Comparison of ENCODE assay signal across 8 mouse cellular contexts in genomic region chr5:117348279-117348678, GRCm38 (mm10). TPM values are rescaled to one million over a fixed set of nuclear protein-coding genes. Genes with fewer than 3 reads are reported as not detected.
DNase-seq lines count a peak whose midpoint lies in the region; ATAC-seq lines count a peak whose summit lies in the region.

No protein-coding gene starts in this region.

- 25% methylated on average over 19 of the region's 19 CpGs for WGBS in embryonic facial prominence, embryonic 10.5 days
- WGBS in heart, embryonic 12.5 days: 38% methylated on average over 19 of the region's 19 CpGs
- WGBS in lung, embryonic 16.5 days: 44% methylated on average over 19 of the region's 19 CpGs

- H3K4me3 ChIP-seq in embryonic facial prominence, embryonic 10.5 days: peak overlapping the region; percentile 25
- no peak overlapping the region for H3K4me3 ChIP-seq in heart, embryonic 12.5 days
- H3K4me3 ChIP-seq in lung, embryonic 16.5 days (ENCODE audit: low read length): no peak overlapping the region

- H3K4me1 ChIP-seq in embryonic facial prominence, embryonic 10.5 days: peaks cover 11% of the 10 kb centered on the region
- H3K4me1 ChIP-seq in heart, embryonic 12.5 days (replicated peaks): no peaks in the 10 kb centered on the region
- no peaks in the 10 kb centered on the region for H3K4me1 ChIP-seq in lung, embryonic 16.5 days (replicated peaks; ENCODE audit: control insufficient read depth, insufficient read depth, low read length)

- peak; percentile 83 for ATAC-seq in heart, embryonic 12.5 days (ENCODE audit: insufficient number of reproducible peaks, low FRiP score)
- peak; percentile 57; the same call in 1 of the 2 replicates for ATAC-seq in lung, embryonic 16.5 days (ENCODE audit: low read depth)

- no peaks in the 10 kb centered on the region for H3K27me3 ChIP-seq in embryonic facial prominence, embryonic 10.5 days (replicated peaks; ENCODE audit: low read depth, poor library complexity, severe bottlenecking)
- no peaks in the 10 kb centered on the region for H3K27me3 ChIP-seq in heart, embryonic 12.5 days (replicated peaks)
- no peaks in the 10 kb centered on the region for H3K27me3 ChIP-seq in lung, embryonic 16.5 days (ENCODE audit: control insufficient read depth, insufficient read depth, low read depth, low read length)

- peaks cover 11% of the 10 kb centered on the region; the same call in 1 of the 2 replicates for H3K9me3 ChIP-seq in embryonic facial prominence, embryonic 10.5 days
- H3K9me3 ChIP-seq in heart, embryonic 12.5 days (replicated peaks): peaks cover 2% of the 10 kb centered on the region; the same call in 1 of the 2 replicates
- no peaks in the 10 kb centered on the region for H3K9me3 ChIP-seq in lung, embryonic 16.5 days (ENCODE audit: control insufficient read depth, low read length)

- H3K4me2 ChIP-seq in heart, embryonic 12.5 days: peak overlapping the region; percentile 22; the same call in 1 of the 2 replicates
- H3K4me2 ChIP-seq in lung, embryonic 16.5 days (ENCODE audit: low read depth, low read length): no peak overlapping the region

- H3K9ac ChIP-seq in heart, embryonic 12.5 days: no peak overlapping the region
- H3K9ac ChIP-seq in lung, embryonic 16.5 days (ENCODE audit: low read length): no peak overlapping the region

- 0 out of 2 replicates have a peak overlapping the region, but pooled peaks have one; percentile 0 for H3K27ac ChIP-seq in embryonic facial prominence, embryonic 10.5 days (replicated peaks)
- H3K27ac ChIP-seq in heart, embryonic 12.5 days (ENCODE audit: poor library complexity, severe bottlenecking): no peak overlapping the region
- no peak overlapping the region for H3K27ac ChIP-seq in lung, embryonic 16.5 days (ENCODE audit: low read length)

- peaks cover 12% of the 10 kb centered on the region; the same call in 1 of the 2 replicates for H3K36me3 ChIP-seq in embryonic facial prominence, embryonic 10.5 days (replicated peaks)
- H3K36me3 ChIP-seq in heart, embryonic 12.5 days: peaks cover 50% of the 10 kb centered on the region
- peaks cover 9% of the 10 kb centered on the region; the same call in 1 of the 2 replicates for H3K36me3 ChIP-seq in lung, embryonic 16.5 days (ENCODE audit: control insufficient read depth, insufficient read depth, low read length)

- peak; percentile 58 for DNase-seq in A20 (ENCODE audit: low read depth, low spot score)
- peak; percentile 79 for DNase-seq in adrenal gland, postnatal 10 days
- DNase-seq in embryonic facial prominence, embryonic 10.5 days (ENCODE audit: low spot score): peak; percentile 78
- peak; percentile 63 for DNase-seq in kidney, postnatal 14 days
- peak; percentile 40 to 50 for DNase-seq in right cerebral cortex, adult 2 months (ENCODE audit: low spot score in 2 of 2)
- no peak for DNase-seq in B cell, adult 2 months

RNA-seq across cellular contexts. Expression of gene Wsb2, which starts 8.8 kb away (rescaled TPM):
- 10 to 100 TPM; 92.8 to 97.5 TPM for total RNA-seq in adrenal gland, postnatal 10 days (2021)
- polyA plus RNA-seq in embryonic facial prominence, embryonic 10.5 days (2016; fragmentation: Nextera tagmentation; extraction: Ambion mirVana): 42.0 and 47.3 TPM in 2 replicates
- polyA plus RNA-seq in heart, embryonic 12.5 days (2016; fragmentation: Nextera tagmentation; extraction: Ambion mirVana): 94.4 and 96.8 TPM in 2 replicates
- 38.1 and 45.0 TPM in 2 replicates for polyA plus RNA-seq in lung, embryonic 16.5 days (2015; fragmentation: Nextera tagmentation; extraction: Ambion mirVana)

RNA-seq across cellular contexts. Expression of gene Vsig10, which starts 29.4 kb away (rescaled TPM):
- total RNA-seq in adrenal gland, postnatal 10 days (2021): 10 to 100 TPM; 23.4 to 26.0 TPM
- 3.4 and 4.0 TPM in 2 replicates for polyA plus RNA-seq in embryonic facial prominence, embryonic 10.5 days (2016; fragmentation: Nextera tagmentation; extraction: Ambion mirVana)
- polyA plus RNA-seq in heart, embryonic 12.5 days (2016; fragmentation: Nextera tagmentation; extraction: Ambion mirVana): 8.4 and 9.0 TPM in 2 replicates
- polyA plus RNA-seq in lung, embryonic 16.5 days (2015; fragmentation: Nextera tagmentation; extraction: Ambion mirVana): 18.2 and 20.0 TPM in 2 replicates

RNA-seq across cellular contexts. Expression of gene Rfc5, which starts 40.6 kb away (rescaled TPM):
- 10 to 100 TPM; 16.3 to 27.8 TPM for total RNA-seq in adrenal gland, postnatal 10 days (2021)
- 135 TPM in 2 replicates for polyA plus RNA-seq in embryonic facial prominence, embryonic 10.5 days (2016; fragmentation: Nextera tagmentation; extraction: Ambion mirVana)
- polyA plus RNA-seq in heart, embryonic 12.5 days (2016; fragmentation: Nextera tagmentation; extraction: Ambion mirVana): 61.2 and 63.0 TPM in 2 replicates
- polyA plus RNA-seq in lung, embryonic 16.5 days (2015; fragmentation: Nextera tagmentation; extraction: Ambion mirVana): 111 and 116 TPM in 2 replicates

Comparison
In these comparisons a context has a peak if more than half of its experiments do, and no peak if none do; other contexts are left out.
1. DNase-seq: peak in A20 (single experiment), adrenal gland, postnatal 10 days (single experiment), embryonic facial prominence, embryonic 10.5 days (single experiment), kidney, postnatal 14 days (single experiment) and right cerebral cortex, adult 2 months (2 of 2); none in B cell, adult 2 months (0 of 2).